Mouse (Mus musculus) olfactory bulb, adult 2 months (tissue): Measurements from ENCODE around the gene Psmg3.

ENCODE experiments used
- CTCF ChIP-seq: fragments of 200-500 bp; IDR thresholded peaks from 2 replicates; pipeline ENCODE4 v1.5.1; 2012; ENCODE audit warnings: low read depth, mild to moderate bottlenecking, low read length, moderate library complexity; ENCODE audit not compliant: insufficient read depth
- POLR2A ChIP-seq: fragments of 200-500 bp; IDR thresholded peaks from 2 replicates; pipeline ENCODE4 v1.6.1; 2012; ENCODE audit warnings: mild to moderate bottlenecking, low read depth, low read length, moderate library complexity; ENCODE audit not compliant: insufficient read depth

DNA sequence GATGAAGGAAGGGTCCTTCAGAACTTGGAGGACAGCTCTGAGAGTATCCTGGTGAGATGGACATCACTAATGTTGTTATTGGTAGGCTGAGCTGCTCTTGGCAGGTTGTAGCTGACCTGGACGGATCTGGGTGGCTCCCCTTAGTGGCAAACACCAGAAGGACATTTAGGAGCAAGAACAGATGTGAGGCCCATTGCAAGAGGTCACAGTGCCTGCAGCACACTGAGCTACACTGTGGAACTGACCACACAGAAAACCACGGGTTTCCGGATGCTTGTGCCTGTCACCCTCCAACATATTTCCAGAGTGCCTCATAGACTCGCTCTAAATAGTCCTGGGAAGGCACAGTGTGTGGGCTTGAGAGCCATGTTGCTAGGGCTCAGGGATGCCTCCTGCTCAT, 37.2 kb downstream of the Psmg3 start:
- TF ChIP-seq CTCF, result no peak
- TF ChIP-seq POLR2A, result no peak
